Mouse (Mus musculus): ENCODE results near the gene Gm3854. TPM values are rescaled to one million over a fixed set of nuclear protein-coding genes. Genes with fewer than 3 reads are reported as not detected.

Gene Gm3854
- total RNA-seq, 2 experiments from 2014 or later: not detected

DNA sequence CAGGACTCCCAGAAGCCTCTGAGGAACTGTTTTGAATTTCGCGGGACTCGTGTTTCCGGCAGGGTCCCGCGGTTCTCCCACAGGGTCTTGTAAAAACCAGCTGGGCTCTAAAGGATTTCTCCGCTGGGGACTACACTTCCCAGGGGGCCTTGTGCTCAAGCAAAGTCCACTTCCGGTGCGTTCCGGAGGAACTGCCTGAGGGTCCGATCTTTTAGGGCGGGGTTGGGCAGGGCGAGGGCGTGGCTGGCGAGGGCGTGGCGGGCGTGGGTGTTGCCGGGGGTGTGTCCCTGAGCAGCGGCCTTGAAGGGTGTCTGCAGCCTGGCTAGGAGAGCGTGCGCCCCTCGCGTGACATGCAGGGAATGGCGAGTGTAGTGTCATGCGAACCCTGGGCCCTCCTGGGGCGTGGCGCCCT lies 39.5 kb downstream of the Gm3854 start, which contains the start of gene Zfp28:
Zfp28 (plus strand) TSS at position 252 of the 412 bp plus-strand sequence.
- ATAC-seq (replicated peaks; ENCODE audit: low FRiP score, poor library complexity, severe bottlenecking): peak; percentile 82

DNA sequence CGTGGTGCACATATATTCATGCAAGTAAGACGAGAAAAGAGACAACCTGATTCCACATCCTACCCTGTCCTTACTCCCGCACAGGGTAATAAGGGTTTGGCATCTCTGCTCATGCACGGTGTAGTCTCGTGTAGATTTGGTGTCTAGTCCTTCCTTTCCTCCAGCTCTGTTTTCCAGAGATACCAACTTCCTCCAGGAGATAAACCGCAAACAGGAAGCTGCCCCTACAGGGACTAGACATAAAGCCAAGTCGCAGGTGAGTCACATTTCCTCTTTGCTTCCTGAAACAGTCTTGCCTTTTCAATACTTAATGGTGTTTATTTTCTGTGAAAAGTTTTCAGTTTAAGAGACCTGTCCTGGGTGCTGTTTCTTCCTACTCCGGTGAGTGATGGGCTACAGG lies 40.5 kb downstream of the Gm3854 start:
- no peak for ATAC-seq (replicated peaks; ENCODE audit: low FRiP score, poor library complexity, severe bottlenecking)

DNA sequence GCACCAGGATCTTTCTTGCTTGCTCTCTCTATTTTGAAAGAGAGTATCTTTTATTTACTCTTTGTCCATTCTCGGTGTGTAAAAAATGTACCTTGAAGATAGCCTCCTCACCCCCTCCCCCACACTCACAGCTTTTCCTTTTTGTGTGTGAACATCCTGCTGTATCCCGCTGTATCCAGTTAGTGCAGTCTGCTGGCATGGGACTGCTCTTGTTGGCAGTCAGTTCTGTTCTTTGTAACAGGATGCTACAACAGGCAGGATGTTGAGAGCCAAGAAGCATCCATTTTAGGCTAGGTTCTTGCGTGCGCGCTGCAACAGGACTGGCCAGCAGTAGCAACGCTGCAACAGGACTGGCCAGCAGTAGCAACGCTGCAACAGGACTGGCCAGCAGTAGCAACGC lies 43.4 kb downstream of the Gm3854 start:
- no peak for ATAC-seq (replicated peaks; ENCODE audit: low FRiP score, poor library complexity, severe bottlenecking)

DNA sequence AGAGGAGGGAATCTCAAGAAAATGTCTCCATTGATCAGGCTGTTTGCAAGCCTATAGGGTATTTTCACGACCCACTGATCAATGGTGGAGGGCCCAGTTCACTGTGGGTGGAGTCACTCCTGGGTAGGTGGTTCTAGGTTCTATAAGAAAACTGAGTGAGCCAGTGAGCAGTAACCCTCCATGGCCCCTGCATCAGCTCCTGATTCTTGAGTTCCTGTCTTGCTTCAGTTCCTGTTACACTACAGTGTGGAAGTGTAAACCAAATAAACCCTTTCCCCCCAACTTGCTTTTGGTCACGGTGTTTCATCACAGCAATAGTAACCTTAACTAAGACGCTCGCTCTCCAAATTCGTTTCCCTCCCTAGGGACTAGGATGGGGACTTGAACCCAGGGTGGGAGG lies 45.4 kb downstream of the Gm3854 start:
- no peak for ATAC-seq (replicated peaks; ENCODE audit: low FRiP score, poor library complexity, severe bottlenecking)

DNA sequence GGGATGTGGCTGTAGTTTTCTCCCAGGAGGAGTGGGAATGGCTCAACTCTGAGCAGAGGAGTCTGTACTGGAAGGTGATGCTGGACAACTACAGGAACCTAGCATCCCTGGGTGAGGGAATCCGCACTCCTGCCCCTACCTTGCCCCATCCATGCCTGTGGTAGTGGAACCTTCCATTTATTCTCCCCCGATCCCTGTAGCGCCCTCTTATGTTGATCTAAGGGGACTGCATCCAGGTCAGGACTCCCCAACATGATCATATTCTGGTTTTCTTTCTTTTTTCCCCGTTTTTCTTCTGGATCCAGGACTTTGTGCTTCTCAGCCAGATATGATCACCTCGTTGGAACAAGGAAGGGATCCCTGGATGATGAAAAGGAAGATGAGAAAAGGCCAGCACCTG lies 45.9 kb downstream of the Gm3854 start:
- ATAC-seq (replicated peaks; ENCODE audit: low FRiP score, poor library complexity, severe bottlenecking): no peak

DNA sequence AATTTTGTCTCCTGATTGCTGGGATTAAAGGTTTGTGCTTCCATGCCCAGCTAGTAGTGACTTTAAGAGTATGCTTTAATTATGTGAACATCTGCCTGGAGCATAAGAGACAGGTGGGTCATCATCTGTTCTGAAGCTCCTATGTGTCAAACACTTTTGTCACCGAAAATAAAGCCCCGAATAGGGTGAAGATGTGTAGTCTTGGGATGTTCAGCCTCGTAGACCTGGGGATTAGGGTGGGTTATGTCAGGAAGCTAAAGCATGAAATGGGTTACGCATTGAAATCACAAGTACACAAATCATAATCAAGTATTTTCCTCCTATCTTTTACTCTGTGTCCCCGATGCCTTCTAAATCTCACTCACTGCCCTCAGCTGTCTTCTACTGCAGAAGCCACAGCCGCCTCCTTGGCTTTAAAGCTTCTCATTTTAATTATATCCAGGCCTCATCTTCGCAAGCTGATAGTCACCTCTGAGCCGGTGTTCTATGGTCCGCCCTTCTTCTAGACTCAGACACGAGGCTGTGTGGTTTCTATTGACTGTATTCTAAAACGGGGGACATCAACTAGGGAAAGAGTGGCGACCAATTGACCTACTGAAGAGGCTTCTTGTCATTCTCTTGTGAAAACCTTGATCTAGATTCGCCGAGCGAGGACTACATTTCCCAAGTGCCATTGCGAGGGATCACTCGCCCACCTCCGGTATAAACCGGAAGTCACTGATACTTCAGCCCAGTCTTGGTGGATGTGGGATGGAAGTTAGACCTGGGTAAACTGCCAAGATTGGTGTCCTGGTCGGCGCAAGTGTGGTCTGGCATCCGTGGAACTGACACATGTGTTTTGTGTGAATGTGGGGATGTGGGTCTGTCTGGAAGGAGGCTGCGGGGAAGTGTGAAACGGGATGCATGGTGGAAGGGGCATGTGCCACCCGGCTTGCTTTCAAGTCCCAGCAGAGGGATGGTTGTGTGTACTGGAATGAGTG lies 54.7 kb downstream of the Gm3854 start, which contains the start of gene Smim17:
Smim17 (plus strand) TSS at position 720 of the 980 bp plus-strand sequence.
- no peak for ATAC-seq (replicated peaks; ENCODE audit: low FRiP score, poor library complexity, severe bottlenecking)

Other genes starting within 250 kb of the Gm3854 start
- 16.8 and 18.4 TPM in 2 replicates for gene Zfp787, start 187.8 kb upstream of the Gm3854 start, total RNA-seq (2015; ENCODE audit: low replicate concordance)
- 4.1 and 7.6 TPM in 2 replicates for gene Zfp787, start 187.8 kb upstream of the Gm3854 start, total RNA-seq (2017; ENCODE audit: low replicate concordance)
- 0.42 TPM in 1 of 2 replicates, not detected in the other for gene Zfp444, start 171.5 kb upstream of the Gm3854 start, total RNA-seq (2015; ENCODE audit: low replicate concordance)
- 4.2 and 11.6 TPM in 2 replicates for gene Zfp444, start 171.5 kb upstream of the Gm3854 start, total RNA-seq (2017; ENCODE audit: low replicate concordance)
- gene Galp, start 146.7 kb upstream of the Gm3854 start, total RNA-seq (2015; ENCODE audit: low replicate concordance): not detected in 2 replicates
- gene Galp, start 146.7 kb upstream of the Gm3854 start, total RNA-seq (2017; ENCODE audit: low replicate concordance): not detected in 2 replicates
- gene Zscan5b, start 121.5 kb upstream of the Gm3854 start, total RNA-seq (2015; ENCODE audit: low replicate concordance): not detected in 2 replicates
- gene Zscan5b, start 121.5 kb upstream of the Gm3854 start, total RNA-seq (2017; ENCODE audit: low replicate concordance): not detected in 2 replicates
- gene Epp13, start 91.0 kb upstream of the Gm3854 start, total RNA-seq (2015; ENCODE audit: low replicate concordance): not detected in 2 replicates
- not detected in 2 replicates for gene Epp13, start 91.0 kb upstream of the Gm3854 start, total RNA-seq (2017; ENCODE audit: low replicate concordance)
- gene Zfp667, start 57.2 kb upstream of the Gm3854 start, total RNA-seq (2015; ENCODE audit: low replicate concordance): not detected in 2 replicates
- gene Zfp667, start 57.2 kb upstream of the Gm3854 start, total RNA-seq (2017; ENCODE audit: low replicate concordance): not detected in 2 replicates
- not detected in 2 replicates for gene Zfp583, start 12.5 kb upstream of the Gm3854 start, total RNA-seq (2015; ENCODE audit: low replicate concordance)
- gene Zfp583, start 12.5 kb upstream of the Gm3854 start, total RNA-seq (2017; ENCODE audit: low replicate concordance): 1.2 TPM in 1 of 2 replicates, not detected in the other
- 1.7 TPM in 1 of 2 replicates, not detected in the other for gene Zfp78, start 19.5 kb downstream of the Gm3854 start, total RNA-seq (2015; ENCODE audit: low replicate concordance)
- 1.2 TPM in 1 of 2 replicates, not detected in the other for gene Zfp78, start 19.5 kb downstream of the Gm3854 start, total RNA-seq (2017; ENCODE audit: low replicate concordance)
- not detected in 2 replicates for gene Zfp28, start 39.5 kb downstream of the Gm3854 start, total RNA-seq (2015; ENCODE audit: low replicate concordance)
- gene Zfp28, start 39.5 kb downstream of the Gm3854 start, total RNA-seq (2017; ENCODE audit: low replicate concordance): 0.51 TPM in 1 of 2 replicates, not detected in the other
- gene Smim17, start 55.0 kb downstream of the Gm3854 start, total RNA-seq (2015; ENCODE audit: low replicate concordance): not detected in 2 replicates
- not detected in 2 replicates for gene Smim17, start 55.0 kb downstream of the Gm3854 start, total RNA-seq (2017; ENCODE audit: low replicate concordance)
- not detected in 2 replicates for gene Gm20715, start 66.5 kb downstream of the Gm3854 start, total RNA-seq (2015; ENCODE audit: low replicate concordance)
- not detected in 2 replicates for gene Gm20715, start 66.5 kb downstream of the Gm3854 start, total RNA-seq (2017; ENCODE audit: low replicate concordance)
- not detected in 2 replicates for gene Olfr1344, start 94.9 kb downstream of the Gm3854 start, total RNA-seq (2015; ENCODE audit: low replicate concordance)
- not detected in 2 replicates for gene Olfr1344, start 94.9 kb downstream of the Gm3854 start, total RNA-seq (2017; ENCODE audit: low replicate concordance)
- gene Olfr1336, start 112.4 kb downstream of the Gm3854 start, total RNA-seq (2015; ENCODE audit: low replicate concordance): not detected in 2 replicates
- gene Olfr1336, start 112.4 kb downstream of the Gm3854 start, total RNA-seq (2017; ENCODE audit: low replicate concordance): not detected in 2 replicates
- gene Olfr1346, start 123.3 kb downstream of the Gm3854 start, total RNA-seq (2015; ENCODE audit: low replicate concordance): not detected in 2 replicates
- gene Olfr1346, start 123.3 kb downstream of the Gm3854 start, total RNA-seq (2017; ENCODE audit: low replicate concordance): not detected in 2 replicates
- not detected in 2 replicates for gene Olfr5, start 143.2 kb downstream of the Gm3854 start, total RNA-seq (2015; ENCODE audit: low replicate concordance)
- gene Olfr5, start 143.2 kb downstream of the Gm3854 start, total RNA-seq (2017; ENCODE audit: low replicate concordance): not detected in 2 replicates
- gene Olfr1347, start 156.0 kb downstream of the Gm3854 start, total RNA-seq (2015; ENCODE audit: low replicate concordance): not detected in 2 replicates
- not detected in 2 replicates for gene Olfr1347, start 156.0 kb downstream of the Gm3854 start, total RNA-seq (2017; ENCODE audit: low replicate concordance)
- gene Olfr1348, start 165.0 kb downstream of the Gm3854 start, total RNA-seq (2015; ENCODE audit: low replicate concordance): not detected in 2 replicates
- gene Olfr1348, start 165.0 kb downstream of the Gm3854 start, total RNA-seq (2017; ENCODE audit: low replicate concordance): not detected in 2 replicates
- not detected in 2 replicates for gene Olfr1349, start 179.2 kb downstream of the Gm3854 start, total RNA-seq (2015; ENCODE audit: low replicate concordance)
- gene Olfr1349, start 179.2 kb downstream of the Gm3854 start, total RNA-seq (2017; ENCODE audit: low replicate concordance): not detected in 2 replicates
- gene Olfr1350, start 221.1 kb downstream of the Gm3854 start, total RNA-seq (2015; ENCODE audit: low replicate concordance): not detected in 2 replicates
- gene Olfr1350, start 221.1 kb downstream of the Gm3854 start, total RNA-seq (2017; ENCODE audit: low replicate concordance): not detected in 2 replicates